Mouse (Mus musculus) spleen, adult 2 months (tissue): ENCODE data around the gene Glis2. TPM values are rescaled to one million over a fixed set of nuclear protein-coding genes. Genes with fewer than 3 reads are reported as not detected.

Source experiments
- DNase-seq, 2 experiments: peaks; one replicate each; pipeline versions ENCODE4 v3.0.0 to v3.0.0-alpha.2; 2012 to 2021; ENCODE audit warnings: low spot score in 2 of 2, low read depth in 1 of 2
- H3K27ac ChIP-seq: fragments of 200-500 bp; 2 replicates; pipeline ENCODE4 v1.5.1; 2012; ENCODE audit warnings: low read length, inconsistent platforms; ENCODE audit not compliant: insufficient read depth
- H3K27me3 ChIP-seq: fragments of 200-500 bp; 2 replicates; pipeline ENCODE4 v1.6.1; 2012; ENCODE audit warnings: mild to moderate bottlenecking, moderate library complexity, low read length, inconsistent platforms; ENCODE audit not compliant: control insufficient read depth, insufficient read depth
- H3K36me3 ChIP-seq: fragments of 200-500 bp; 2 replicates; pipeline ENCODE4 v1.6.1; 2012; ENCODE audit warnings: mild to moderate bottlenecking, low read length, inconsistent platforms; ENCODE audit not compliant: control insufficient read depth, insufficient read depth
- H3K4me1 ChIP-seq: fragments of 200-500 bp; 2 replicates; pipeline ENCODE4 v1.6.1; 2011; ENCODE audit warnings: inconsistent platforms; ENCODE audit not compliant: control insufficient read depth, insufficient read depth, insufficient read length
- H3K4me3 ChIP-seq: fragments of 200-500 bp; 2 replicates; pipeline ENCODE4 v1.5.1; 2011; ENCODE audit warnings: mild to moderate bottlenecking, inconsistent platforms; ENCODE audit not compliant: insufficient read depth, insufficient read length; ENCODE audit errors: extremely low read depth
- CTCF ChIP-seq: fragments of 200-500 bp; IDR thresholded peaks from 2 replicates; pipeline ENCODE4 v1.5.1; 2011; ENCODE audit warnings: mild to moderate bottlenecking, inconsistent platforms; ENCODE audit not compliant: insufficient read depth, insufficient read length, insufficient replicate concordance; ENCODE audit errors: extremely low read depth
- POLR2A ChIP-seq: fragments of 200-500 bp; IDR thresholded peaks from 2 replicates; pipeline ENCODE4 v1.6.1; 2011; ENCODE audit warnings: low read depth, low read length, inconsistent platforms
- whole genome bisulfite sequencing: fragments of 180-500 bp; shearing (Covaris S2); methylation state at CpG from one replicate; pipeline ENCODE4 v1.1.7; 2018; 5-methylcytosine and 5-hydroxymethylcytosine counted together
- polyA plus RNA-seq: library from polyadenylated mRNA; depleted of rRNA; stranded (reverse); fragments of >200 nt; gene quantifications from 2 replicates; pipeline ENCODE4 v1.2.3, GENCODE M21; 2012

The Glis2 gene
- polyA plus RNA-seq, 1 experiment = 11.9 TPM

DNA sequence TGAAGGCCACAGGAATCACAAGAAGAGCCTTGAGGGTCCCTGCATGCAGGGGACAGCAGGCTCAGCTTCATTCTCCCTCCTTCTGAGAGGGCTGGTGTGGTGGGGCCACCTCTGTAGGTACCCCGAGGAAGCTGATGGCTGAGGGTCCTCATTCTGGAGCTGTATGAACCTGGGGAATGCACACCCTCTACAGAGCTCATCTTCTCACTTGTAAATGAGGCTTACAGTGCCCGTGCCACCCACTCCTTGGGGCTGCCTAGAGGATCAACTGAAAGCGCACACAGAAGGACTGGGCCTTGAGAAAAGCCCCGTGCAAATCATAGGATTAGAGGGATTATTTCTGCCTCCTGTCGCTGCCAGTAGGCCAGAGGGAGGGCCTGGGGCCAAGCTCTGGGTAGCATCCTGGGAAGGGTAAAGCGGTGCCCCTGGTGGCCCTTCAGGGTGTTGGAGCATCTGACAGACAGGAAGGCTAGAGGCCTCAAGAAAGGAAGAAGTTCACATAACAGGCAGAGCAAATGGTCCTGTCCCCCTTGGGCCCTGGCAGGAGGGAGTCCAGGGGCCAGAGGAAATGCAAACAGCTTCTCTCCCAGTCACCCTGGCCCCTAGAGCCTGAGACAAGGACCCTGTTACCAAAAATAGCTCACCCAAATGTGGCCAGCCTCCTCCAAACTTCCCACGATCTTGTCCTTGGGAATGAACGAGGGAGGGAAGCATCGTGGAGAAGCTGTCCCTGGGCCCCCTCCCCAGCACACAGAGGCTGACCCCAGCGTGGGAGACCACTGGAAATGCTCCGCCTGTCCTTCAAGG is 61.5 kb downstream of the Glis2 start:
- peaks cover 49% of the 10 kb centered on the region for H3K36me3 ChIP-seq
- H3K4me3 ChIP-seq = no peak overlapping the region
- no peaks in the 10 kb centered on the region for H3K27me3 ChIP-seq
- DNase-seq = no peak
- 69% methylated on average over 11 of the region's 11 CpGs for WGBS
- TF ChIP-seq CTCF = no peak
- TF ChIP-seq POLR2A = no peak
- H3K27ac ChIP-seq = peak overlapping the region; percentile 26; the same call in 1 of the 2 replicates
- H3K4me1 ChIP-seq = no peaks in the 10 kb centered on the region

- no peaks in the 10 kb centered on the region for H3K27me3 ChIP-seq
- H3K36me3 ChIP-seq = peaks cover 50% of the 10 kb centered on the region
- H3K4me1 ChIP-seq = no peaks in the 10 kb centered on the region
- H3K4me3 ChIP-seq = no peak overlapping the region
- no peak for DNase-seq
- TF ChIP-seq CTCF = no peak
- TF ChIP-seq POLR2A = no peak
- H3K27ac ChIP-seq = 0 out of 2 replicates have a peak overlapping the region, but pooled peaks have one; percentile 26
- WGBS = 89% methylated on average over 9 of the region's 9 CpGs
Measured at GRCm38 (mm10) chr16:4656571-4657081, 62.1 kb downstream of the Glis2 start.

- H3K4me3 ChIP-seq = no peak overlapping the region
- WGBS = 52% methylated on average over 11 of the region's 11 CpGs
- H3K36me3 ChIP-seq = peaks cover 39% of the 10 kb centered on the region
- H3K27me3 ChIP-seq = no peaks in the 10 kb centered on the region
- no peak for TF ChIP-seq POLR2A
- no peak for TF ChIP-seq CTCF
- no peak for DNase-seq
- H3K4me1 ChIP-seq = no peaks in the 10 kb centered on the region
- peak overlapping the region; percentile 9; the same call in 1 of the 2 replicates for H3K27ac ChIP-seq
Measured at GRCm38 (mm10) chr16:4658781-4659245, 64.3 kb downstream of the Glis2 start.

- Histone ChIP-seq H3K4me3 (no peak overlapping the region), H3K27ac (no peak overlapping the region), H3K27me3 (no peaks in the 10 kb centered on the region), H3K36me3 (peaks cover 36% of the 10 kb centered on the region), H3K4me1 (no peaks in the 10 kb centered on the region)
- no peak for DNase-seq
- no peak for TF ChIP-seq POLR2A
- no peak for TF ChIP-seq CTCF
- WGBS = 77% methylated on average over 2 of the region's 2 CpGs
Measured at GRCm38 (mm10) chr16:4659326-4659725, 64.8 kb downstream of the Glis2 start.

- Histone ChIP-seq H3K36me3 (peaks cover 27% of the 10 kb centered on the region), H3K27ac (no peak overlapping the region), H3K27me3 (no peaks in the 10 kb centered on the region), H3K4me1 (no peaks in the 10 kb centered on the region), H3K4me3 (no peak overlapping the region)
- no peak for DNase-seq
- WGBS = 89% methylated on average over 2 of the region's 2 CpGs
- TF ChIP-seq POLR2A = no peak
- no peak for TF ChIP-seq CTCF
Measured at GRCm38 (mm10) chr16:4661605-4662004, 67.1 kb downstream of the Glis2 start.

GRCm38 (mm10) chr16:4663806-4664205 is 69.3 kb downstream of the Glis2 start:
- 83% methylated on average over 2 of the region's 2 CpGs for WGBS
- Histone ChIP-seq H3K4me1 (no peaks in the 10 kb centered on the region), H3K27me3 (no peaks in the 10 kb centered on the region), H3K36me3 (peaks cover 26% of the 10 kb centered on the region), H3K27ac (no peak overlapping the region), H3K4me3 (no peak overlapping the region)
- no peak for TF ChIP-seq CTCF
- no peak for TF ChIP-seq POLR2A
- DNase-seq = no peak

DNA sequence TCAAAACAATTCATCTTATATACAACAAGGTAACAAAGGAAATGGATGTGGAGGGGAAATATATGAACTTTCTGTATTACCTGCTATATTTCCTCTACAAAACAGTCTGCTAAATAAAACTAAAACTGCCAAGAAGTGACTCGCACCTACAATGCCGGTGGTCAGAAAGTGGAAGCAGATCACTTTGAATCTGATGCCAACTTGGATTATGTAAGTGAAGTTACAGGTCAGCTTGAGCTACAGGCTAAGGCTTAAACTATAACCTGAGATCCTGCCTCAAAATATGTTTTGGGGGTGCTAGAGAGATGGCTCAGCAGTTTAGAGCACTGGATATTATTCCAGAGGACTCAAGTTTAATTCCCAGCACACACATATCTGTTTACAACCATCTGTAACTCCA is 71.2 kb downstream of the Glis2 start:
- TF ChIP-seq POLR2A (no peak), CTCF (no peak)
- Histone ChIP-seq H3K27me3 (no peaks in the 10 kb centered on the region), H3K4me1 (no peaks in the 10 kb centered on the region), H3K27ac (no peak overlapping the region), H3K4me3 (no peak overlapping the region), H3K36me3 (peaks cover 30% of the 10 kb centered on the region)
- 88% methylated on average over 2 of the region's 2 CpGs for WGBS
- no peak for DNase-seq
